Mouse (Mus musculus): ENCODE data around the gene Kcnma1. TPM values are rescaled to one million over a fixed set of nuclear protein-coding genes. Genes with fewer than 3 reads are reported as not detected.

Gene Kcnma1
- total RNA-seq, 4 experiments from 2014 or later, result 54.5 to 65.3 (median 57.1) TPM

- DNase-seq (ENCODE audit: low spot score in 2 of 2), result no peak
Observed at GRCm38 (mm10) chr14:23357529-23358278, 656.6 kb downstream of the Kcnma1 start.

- no peak for DNase-seq (ENCODE audit: low spot score in 2 of 2)
Observed at GRCm38 (mm10) chr14:23326786-23327185, 687.5 kb downstream of the Kcnma1 start.

GRCm38 (mm10) chr14:23305288-23305687 lies 709.0 kb downstream of the Kcnma1 start:
- DNase-seq (ENCODE audit: low spot score in 2 of 2), result no peak

- DNase-seq (ENCODE audit: low spot score in 2 of 2), result no peak
Observed at GRCm38 (mm10) chr14:23300443-23300842, 713.8 kb downstream of the Kcnma1 start.

GRCm38 (mm10) chr14:23290634-23291033 lies 723.7 kb downstream of the Kcnma1 start:
- no peak for DNase-seq (ENCODE audit: low spot score in 2 of 2)

- DNase-seq (ENCODE audit: low spot score in 2 of 2), result no peak
Observed at GRCm38 (mm10) chr14:23266554-23267309, 747.6 kb downstream of the Kcnma1 start.

- DNase-seq (ENCODE audit: low spot score in 2 of 2), result no peak
Observed at GRCm38 (mm10) chr14:23253154-23253553, 761.1 kb downstream of the Kcnma1 start.

GRCm38 (mm10) chr14:23244446-23244845 lies 769.8 kb downstream of the Kcnma1 start:
- no peak for DNase-seq (ENCODE audit: low spot score in 2 of 2)

- DNase-seq (ENCODE audit: low spot score in 2 of 2), result peak; percentile 3 to 6
Observed at GRCm38 (mm10) chr14:23243857-23244256, 770.4 kb downstream of the Kcnma1 start.

Other genes with a start within 250 kb of the Kcnma1 start
- gene Dlg5, start 231.4 kb upstream of the Kcnma1 start, total RNA-seq (2022), result 10 to 100 TPM in 1 of 4 experiments, 1 to 10 TPM in 3; 3.5 to 11.1 (median 6.0) TPM